Mouse (Mus musculus) A20 (cell line): ENCODE measurements at regions not wholly inside any gene's neighbourhood (a gene's known extent, or its start where the extent isn't known, plus 50 kb on each side); places are given as distances from the start of the nearest gene placed in this dataset.

Source experiments
- DNase-seq: peaks from one replicate; pipeline ENCODE4 v3.0.0-alpha.2; 2011; ENCODE audit warnings: low read depth, low spot score

- no peak for DNase-seq
Measured at GRCm38 (mm10) chr5:101295941-101296340, 368.9 kb downstream of the Nkx6-1 start.

- no peak for DNase-seq
Measured at GRCm38 (mm10) chr5:101294031-101294430, 370.8 kb downstream of the Nkx6-1 start.

GRCm38 (mm10) chr5:101288358-101288757 is 376.4 kb downstream of the Nkx6-1 start:
- peak; percentile 64 for DNase-seq

GRCm38 (mm10) chr5:101285941-101286340 is 378.9 kb downstream of the Nkx6-1 start:
- DNase-seq: no peak

GRCm38 (mm10) chr5:101250474-101250873 is 405.0 kb downstream of the Gpat3 start:
- no peak for DNase-seq

GRCm38 (mm10) chr5:101242651-101243050 is 397.1 kb downstream of the Gpat3 start:
- DNase-seq: no peak

- DNase-seq: peak; percentile 83
Measured at GRCm38 (mm10) chr5:101239298-101240118, 394.0 kb downstream of the Gpat3 start.

GRCm38 (mm10) chr5:101236163-101236693 is 390.7 kb downstream of the Gpat3 start:
- DNase-seq: no peak

- DNase-seq: no peak
Measured at GRCm38 (mm10) chr5:101222390-101222789, 376.9 kb downstream of the Gpat3 start.

GRCm38 (mm10) chr5:101218082-101218481 is 372.6 kb downstream of the Gpat3 start:
- no peak for DNase-seq

GRCm38 (mm10) chr5:101216837-101217571 is 371.5 kb downstream of the Gpat3 start:
- no peak for DNase-seq

GRCm38 (mm10) chr5:101211974-101212373 is 366.5 kb downstream of the Gpat3 start:
- DNase-seq: no peak

GRCm38 (mm10) chr5:101208150-101208549 is 362.6 kb downstream of the Gpat3 start:
- DNase-seq: peak; percentile 89

- no peak for DNase-seq
Measured at GRCm38 (mm10) chr5:101195501-101195900, 350.0 kb downstream of the Gpat3 start.

GRCm38 (mm10) chr5:101190976-101191375 is 345.5 kb downstream of the Gpat3 start:
- no peak for DNase-seq

- DNase-seq: no peak
Measured at GRCm38 (mm10) chr5:101173183-101173582, 327.7 kb downstream of the Gpat3 start.

- no peak for DNase-seq
Measured at GRCm38 (mm10) chr5:101172782-101173181, 327.3 kb downstream of the Gpat3 start.

GRCm38 (mm10) chr5:101169074-101169473 is 323.6 kb downstream of the Gpat3 start:
- no peak for DNase-seq

GRCm38 (mm10) chr5:101163624-101164213 is 318.2 kb downstream of the Gpat3 start:
- no peak for DNase-seq

GRCm38 (mm10) chr5:101163112-101163511 is 317.6 kb downstream of the Gpat3 start:
- no peak for DNase-seq

GRCm38 (mm10) chr5:101157416-101157815 is 311.9 kb downstream of the Gpat3 start:
- DNase-seq: peak; percentile 49

- no peak for DNase-seq
Measured at GRCm38 (mm10) chr5:101146345-101146744, 300.8 kb downstream of the Gpat3 start.
